Mouse (Mus musculus): Measurements from ENCODE around the gene Cela3b. TPM values are rescaled to one million over a fixed set of nuclear protein-coding genes. Genes with fewer than 3 reads are reported as not detected.
"Not testable (repeated sequence)": the region's sequence is repeated elsewhere in the genome, so short reads cannot be mapped to it uniquely, and the experiment has no call there.

Cela3b gene
- total and polyA plus RNA-seq, 3 experiments, result not detected

- dilution Hi-C loops (cut with MboI; ENCODE audit: extremely low pct_ligation_motif_present, extremely low pct_unique_long_range_greater_than_20kb, low sequenced_read_pairs) (no loop called here), in situ Hi-C loops (cut with MboI; ENCODE audit: low pct_ligation_motif_present, low pct_unique_long_range_greater_than_20kb, low sequenced_read_pairs) (no loop called here)
- H3K36me3 ChIP-seq (replicated peaks in 1 of 2; ENCODE audit: control insufficient read depth in 1 of 2, insufficient read depth in 1 of 2, low read length in 1 of 2), result no peaks in the 10 kb centered on the region
- TF ChIP-seq ZMIZ1 (IDR thresholded peaks at IDR 0.05; ENCODE audit: low read depth, low read length) (no peak), POLR2AphosphoS2 (IDR thresholded peaks at IDR 0.05; ENCODE audit: low read depth, low read length) (no peak), KAT2A (IDR thresholded peaks at IDR 0.05; ENCODE audit: insufficient replicate concordance, low read length) (no peak)
- no peak overlapping the region for H3K4me3 ChIP-seq (replicated peaks in 1 of 3; ENCODE audit: low read depth in 2 of 3, low read length in 2 of 3, poor library complexity in 1 of 3)
- no peaks in the 10 kb centered on the region for H3K4me1 ChIP-seq (ENCODE audit: control insufficient read depth in 1 of 2, insufficient read depth in 2 of 2)
- H3K9ac ChIP-seq (ENCODE audit: insufficient read depth, low read depth), result no peak overlapping the region
- H3K4me2 ChIP-seq (ENCODE audit: insufficient read depth, low read depth, poor library complexity, severe bottlenecking), result no peak overlapping the region
- H3K27ac ChIP-seq (ENCODE audit: insufficient read depth, low read depth), result no peak overlapping the region
- H3K9me3 ChIP-seq (replicated peaks; ENCODE audit: low read length), result peaks cover 4% of the 10 kb centered on the region
- no peaks in the 10 kb centered on the region for H3K79me2 ChIP-seq (replicated peaks; ENCODE audit: control insufficient read depth, extremely low read depth, insufficient read depth, poor library complexity, severe bottlenecking)
- DNase-seq (ENCODE audit: extremely low read depth), result no peak
- peaks cover 29% of the 10 kb centered on the region for H3K27me3 ChIP-seq (replicated peaks)
These were observed 12.4 kb downstream of the Cela3b start for GRCm38 (mm10) chr4:137417712-137418564.

- dilution Hi-C loops (cut with MboI; ENCODE audit: extremely low pct_ligation_motif_present, extremely low pct_unique_long_range_greater_than_20kb, low sequenced_read_pairs), result no loop called here
These were observed 15.4 kb downstream of the Cela3b start for GRCm38 (mm10) chr4:137414936-137415335.

GRCm38 (mm10) chr4:137412185-137412709 is 18.1 kb downstream of the Cela3b start:
- H3K36me3 ChIP-seq (replicated peaks in 1 of 2; ENCODE audit: control insufficient read depth in 1 of 2, insufficient read depth in 1 of 2, low read length in 1 of 2); in situ Hi-C loops (cut with MboI; ENCODE audit: low pct_ligation_motif_present, low pct_unique_long_range_greater_than_20kb, low sequenced_read_pairs); DNase-seq (ENCODE audit: extremely low read depth); dilution Hi-C loops (cut with MboI; ENCODE audit: extremely low pct_ligation_motif_present, extremely low pct_unique_long_range_greater_than_20kb, low sequenced_read_pairs); H3K9ac ChIP-seq (ENCODE audit: insufficient read depth, low read depth); H3K79me2 ChIP-seq (replicated peaks; ENCODE audit: control insufficient read depth, extremely low read depth, insufficient read depth, poor library complexity, severe bottlenecking); H3K9me3 ChIP-seq (replicated peaks; ENCODE audit: low read length); H3K4me1 ChIP-seq (ENCODE audit: control insufficient read depth in 1 of 2, insufficient read depth in 2 of 2); H3K4me2 ChIP-seq (ENCODE audit: insufficient read depth, low read depth, poor library complexity, severe bottlenecking); H3K27ac ChIP-seq (ENCODE audit: insufficient read depth, low read depth); H3K4me3 ChIP-seq (replicated peaks in 1 of 3; ENCODE audit: low read depth in 2 of 3, low read length in 2 of 3, poor library complexity in 1 of 3): not testable (repeated sequence)
- peaks cover 30% of the 10 kb centered on the region for H3K27me3 ChIP-seq (replicated peaks)

More at GRCm38 (mm10) chr4:137414936-137415335, 15.4 kb downstream of the Cela3b start:
- H3K36me3 ChIP-seq (replicated peaks in 1 of 2; ENCODE audit: control insufficient read depth in 1 of 2, insufficient read depth in 1 of 2, low read length in 1 of 2), result no peaks in the 10 kb centered on the region
- H3K27me3 ChIP-seq (replicated peaks), result peaks cover 19% of the 10 kb centered on the region
- H3K4me1 ChIP-seq (ENCODE audit: control insufficient read depth in 1 of 2, insufficient read depth in 2 of 2), result no peaks in the 10 kb centered on the region; a peak in 1 of 4 replicates
- in situ Hi-C loops (cut with MboI; ENCODE audit: low pct_ligation_motif_present, low pct_unique_long_range_greater_than_20kb, low sequenced_read_pairs), result no loop called here
- DNase-seq (ENCODE audit: extremely low read depth), result no peak
- no peaks in the 10 kb centered on the region for H3K79me2 ChIP-seq (replicated peaks; ENCODE audit: control insufficient read depth, extremely low read depth, insufficient read depth, poor library complexity, severe bottlenecking)
- no peak overlapping the region for H3K4me3 ChIP-seq (replicated peaks in 1 of 3; ENCODE audit: low read depth in 2 of 3, low read length in 2 of 3, poor library complexity in 1 of 3)
- H3K4me2 ChIP-seq (ENCODE audit: insufficient read depth, low read depth, poor library complexity, severe bottlenecking), result no peak overlapping the region
- no peak for TF ChIP-seq USF1 (IDR thresholded peaks at IDR 0.05; ENCODE audit: low read depth, low read length)
- TF ChIP-seq ZKSCAN1 (IDR thresholded peaks at IDR 0.05; ENCODE audit: borderline replicate concordance, low read depth, low read length), result no peak
- TF ChIP-seq HCFC1 (IDR thresholded peaks at IDR 0.05; ENCODE audit: low read depth, low read length), result no peak
- no peak for TF ChIP-seq ZMIZ1 (IDR thresholded peaks at IDR 0.05; ENCODE audit: low read depth, low read length)
- TF ChIP-seq CTCF (conservative IDR thresholded peaks at IDR 0.05 in 1 of 2, IDR thresholded peaks at IDR 0.05 in 1 of 2; ENCODE audit: low read depth in 2 of 2, low read length in 2 of 2), result no peak
- TF ChIP-seq ETS1 (conservative IDR thresholded peaks at IDR 0.05; ENCODE audit: low read depth, low read length), result no peak
- no peak for TF ChIP-seq POLR2AphosphoS2 (IDR thresholded peaks at IDR 0.05; ENCODE audit: low read depth, low read length)
- TF ChIP-seq KAT2A (IDR thresholded peaks at IDR 0.05; ENCODE audit: insufficient replicate concordance, low read length), result no peak
- TF ChIP-seq RAD21 (IDR thresholded peaks at IDR 0.05; ENCODE audit: low read depth, low read length), result no peak
- TF ChIP-seq MXI1 (IDR thresholded peaks at IDR 0.05; ENCODE audit: low read depth, low read length), result no peak
- TF ChIP-seq JUN (IDR thresholded peaks at IDR 0.05; ENCODE audit: insufficient read depth, low read depth, low read length), result no peak
- no peak for TF ChIP-seq PAX5 (IDR thresholded peaks at IDR 0.05; ENCODE audit: low read length)
- no peak for TF ChIP-seq CHD1 (IDR thresholded peaks at IDR 0.05; ENCODE audit: low read depth, low read length)
- TF ChIP-seq MAFK (IDR thresholded peaks at IDR 0.05; ENCODE audit: insufficient replicate concordance, low read length), result no peak
- no peak for TF ChIP-seq JUND (conservative IDR thresholded peaks at IDR 0.05; ENCODE audit: low read depth, low read length)
- TF ChIP-seq NELFE (IDR thresholded peaks at IDR 0.05; ENCODE audit: low read depth, low read length), result no peak
- TF ChIP-seq MYC (IDR thresholded peaks at IDR 0.05; ENCODE audit: low read depth, low read length), result no peak
- no peak overlapping the region for H3K9ac ChIP-seq (ENCODE audit: insufficient read depth, low read depth)
- H3K9me3 ChIP-seq (replicated peaks; ENCODE audit: low read length), result peaks cover 4% of the 10 kb centered on the region
- no peak overlapping the region for H3K27ac ChIP-seq (ENCODE audit: insufficient read depth, low read depth)
